Mouse (Mus musculus) activated CD4-positive, CD25-positive, alpha-beta regulatory T cell (primary cell): Measurements from ENCODE around the gene Pf4. TPM values are rescaled to one million over a fixed set of nuclear protein-coding genes. Genes with fewer than 3 reads are reported as not detected.

Source experiments
- polyA plus RNA-seq, 2 experiments: library from polyadenylated mRNA; unstranded; fragments of 100-300 nt; shearing (Covaris generic); gene quantifications; one replicate each; pipeline ENCODE4 v1.2.1; 2017

The Pf4 gene
- polyA plus RNA-seq = 1 to 10 TPM in 1 of 2 experiments, not detected in 1; 5.7 TPM

DNA sequence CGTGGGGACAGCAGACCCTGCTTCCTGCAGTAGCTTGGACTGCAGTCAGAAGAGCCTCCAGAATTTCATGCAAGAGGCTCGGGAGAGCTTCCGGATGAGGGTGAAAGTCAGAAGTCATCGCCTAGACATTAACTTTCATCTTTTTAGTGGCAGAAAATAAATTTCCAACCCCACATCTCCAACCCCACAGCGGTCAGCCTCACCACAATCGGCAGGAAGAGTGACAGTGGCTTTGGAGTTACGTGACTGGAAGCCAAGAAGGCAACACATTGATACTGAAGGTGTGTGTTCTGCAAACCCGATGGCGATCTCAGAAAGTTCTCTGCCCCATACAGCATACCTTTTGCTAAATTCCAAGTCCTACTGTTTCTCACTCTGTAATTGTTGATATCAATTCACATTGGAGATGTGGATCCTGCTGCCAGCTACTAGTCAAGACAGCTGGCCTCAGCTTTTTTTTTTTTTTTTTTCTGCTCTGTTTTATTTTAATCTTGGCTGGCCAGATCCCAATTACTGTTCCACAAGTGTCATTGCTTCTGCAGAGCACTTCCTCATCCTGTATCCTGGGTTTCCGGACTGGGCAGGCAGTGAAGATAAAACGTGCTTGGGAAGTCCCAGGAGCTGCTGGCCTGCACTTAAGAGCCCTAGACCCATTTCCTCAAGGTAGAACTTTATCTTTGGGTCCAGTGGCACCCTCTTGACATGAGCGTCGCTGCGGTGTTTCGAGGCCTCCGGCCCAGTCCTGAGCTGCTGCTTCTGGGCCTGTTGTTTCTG lies at the start of gene Pf4:
TSS of gene Pf4 (plus strand) at position 556 of the 774 bp plus-strand sequence.

DNA sequence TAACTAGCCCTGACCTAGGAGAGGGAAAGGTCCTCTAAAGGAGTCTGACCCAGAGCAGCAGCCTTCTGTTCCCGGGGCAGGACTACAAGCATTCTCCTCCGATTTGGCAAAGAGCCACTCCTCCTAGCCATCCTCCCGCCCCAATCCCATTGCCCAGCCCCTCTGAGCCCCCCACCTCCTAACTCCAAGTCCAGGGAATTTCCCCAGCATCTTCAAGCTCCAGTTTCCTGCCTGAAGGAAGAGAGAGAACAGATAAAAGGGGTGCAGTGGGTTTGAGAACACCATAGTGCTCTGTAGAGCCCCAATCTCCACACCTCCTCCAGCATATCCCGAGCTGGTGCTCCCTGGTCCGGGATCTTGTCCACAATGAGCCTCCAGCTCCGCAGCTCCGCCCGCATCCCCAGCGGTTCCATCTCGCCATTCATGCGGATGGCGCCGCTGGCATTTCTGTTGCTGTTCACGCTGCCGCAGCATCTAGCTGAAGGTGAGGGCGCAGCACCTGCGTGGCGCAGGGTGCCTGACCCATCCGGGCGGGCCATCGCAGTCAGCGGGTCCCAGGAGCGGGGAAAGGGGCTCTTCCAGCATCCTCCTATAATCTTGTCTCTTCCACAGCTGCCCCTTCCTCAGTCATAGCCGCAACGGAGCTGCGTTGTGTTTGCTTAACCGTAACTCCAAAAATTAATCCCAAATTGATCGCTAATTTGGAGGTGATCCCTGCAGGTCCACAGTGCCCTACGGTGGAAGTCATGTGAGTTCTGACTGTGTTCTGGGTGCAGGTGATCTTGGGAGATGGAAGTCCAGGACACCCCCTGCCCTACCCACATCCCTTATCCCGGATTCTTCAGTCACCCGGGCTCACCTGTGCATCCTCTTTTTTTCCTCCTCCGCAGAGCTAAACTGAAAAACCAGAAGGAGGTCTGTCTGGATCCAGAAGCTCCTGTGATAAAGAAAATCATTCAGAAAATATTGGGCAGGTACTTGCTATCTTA lies 12.9 kb upstream of the Pf4 start, which contains the start of gene Cxcl5:
TSS of gene Cxcl5 (plus strand) at position 284 of the 989 bp plus-strand sequence.

DNA sequence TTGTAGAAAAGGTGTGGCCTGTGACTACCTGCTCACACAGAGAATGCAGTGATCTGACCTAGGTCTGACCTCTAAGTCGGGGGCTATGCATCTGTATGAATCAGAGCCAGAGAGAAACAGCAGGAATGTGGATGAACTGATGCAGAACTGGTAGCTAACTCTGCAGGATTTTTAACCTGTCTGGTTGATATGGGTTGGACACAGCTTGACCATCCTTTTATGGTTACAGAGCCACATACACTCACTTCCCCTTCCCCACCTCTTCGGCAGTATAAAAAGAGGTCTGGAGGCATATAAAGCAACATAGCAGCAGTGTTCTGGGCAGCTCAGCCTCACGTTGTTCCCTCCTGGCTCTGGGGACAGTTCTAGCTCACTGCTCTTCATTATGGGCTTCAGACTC lies 4.0 kb upstream of the Pf4 start, which contains the start of gene Ppbp:
TSS of gene Ppbp (plus strand) at position 301 of the 400 bp plus-strand sequence.

DNA sequence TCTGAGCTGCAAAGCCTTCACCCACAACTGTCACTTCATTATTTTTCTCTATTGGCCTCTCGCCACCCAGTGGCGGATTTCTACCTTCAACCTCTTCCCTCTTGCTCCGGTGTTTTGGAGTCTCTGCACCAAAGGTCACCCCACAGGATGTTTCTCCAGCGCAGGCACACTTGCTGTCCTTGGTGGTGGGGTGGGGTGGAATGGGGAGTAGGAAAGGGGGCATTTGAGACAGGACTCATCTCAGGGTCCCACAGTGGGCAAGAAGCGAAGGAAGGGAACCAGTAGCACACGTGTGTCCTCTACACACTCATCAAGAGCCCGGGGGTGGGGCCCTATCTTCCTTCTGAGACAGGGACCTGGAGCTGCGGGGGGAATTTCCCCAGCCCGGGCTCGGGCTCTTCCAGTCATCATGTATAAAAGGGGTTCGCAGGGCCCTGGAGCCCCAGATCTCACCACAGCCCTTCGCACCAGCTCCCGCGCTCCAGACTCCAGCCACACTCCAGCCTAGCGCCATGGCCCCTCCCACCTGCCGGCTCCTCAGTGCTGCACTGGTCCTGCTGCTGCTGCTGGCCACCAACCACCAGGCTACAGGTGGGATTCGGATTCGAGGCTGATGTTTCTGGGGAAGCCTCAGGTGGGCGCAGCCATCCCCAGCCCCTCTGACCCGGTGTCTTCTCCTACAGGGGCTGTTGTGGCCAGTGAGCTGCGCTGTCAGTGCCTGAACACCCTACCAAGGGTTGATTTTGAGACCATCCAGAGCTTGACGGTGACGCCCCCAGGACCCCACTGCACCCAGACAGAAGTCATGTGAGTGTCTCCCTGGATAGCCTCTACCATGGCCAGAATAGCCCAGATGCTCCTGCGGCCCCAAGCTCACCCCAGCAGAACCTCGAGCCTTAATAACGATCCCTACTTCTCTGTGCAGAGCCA lies 13.7 kb downstream of the Pf4 start, which contains the start of gene Cxcl3:
TSS of gene Cxcl3 (plus strand) at position 445 of the 930 bp plus-strand sequence.

DNA sequence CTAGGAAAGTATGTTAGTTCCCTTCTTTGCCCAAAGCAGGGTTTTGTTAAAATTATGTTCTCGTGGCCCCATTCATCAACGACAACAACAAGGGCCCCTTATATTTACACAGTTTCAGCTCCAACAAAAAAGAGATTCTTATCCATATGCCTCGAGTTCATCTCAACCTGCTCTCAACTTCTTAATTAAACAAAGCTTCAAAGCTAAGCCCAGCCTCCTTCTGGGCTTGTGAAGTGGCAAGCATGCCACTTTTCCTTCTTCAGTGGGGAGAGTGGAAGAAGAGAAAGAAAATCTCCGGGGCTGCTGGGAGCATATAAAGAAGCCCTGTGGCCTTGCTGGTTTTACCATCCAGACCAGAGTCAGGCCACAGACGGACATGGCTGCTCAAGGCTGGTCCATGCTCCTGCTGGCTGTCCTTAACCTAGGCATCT lies 22.0 kb downstream of the Pf4 start, which contains the start of gene Cxcl15:
TSS of gene Cxcl15 (plus strand) at position 340 of the 431 bp plus-strand sequence.

Other genes starting within 250 kb of the Pf4 start
- under 1 TPM in 1 of 2 experiments, not detected in 1; 0.07 TPM for gene 5830473C10Rik, start 211.3 kb upstream of the Pf4 start, polyA plus RNA-seq
- 1 to 10 TPM in 1 of 2 experiments, under 1 TPM in 1; 0.91 to 2.0 TPM for gene Rassf6, start 131.8 kb upstream of the Pf4 start, polyA plus RNA-seq
- not detected for gene Cxcl5, start 13.1 kb upstream of the Pf4 start, polyA plus RNA-seq
- gene Ppbp, start 3.9 kb upstream of the Pf4 start, polyA plus RNA-seq = 1 to 10 TPM in 1 of 2 experiments, under 1 TPM in 1; 0.39 to 1.3 TPM
- under 1 TPM in 1 of 2 experiments, not detected in 1; 0.57 TPM for gene Cxcl3, start 13.7 kb downstream of the Pf4 start, polyA plus RNA-seq
- not detected for gene Cxcl15, start 22.1 kb downstream of the Pf4 start, polyA plus RNA-seq
- under 1 TPM in 1 of 2 experiments, not detected in 1; 0.85 TPM for gene Cxcl1, start 118.8 kb downstream of the Pf4 start, polyA plus RNA-seq
- under 1 TPM in 1 of 2 experiments, not detected in 1; 0.26 TPM for gene Cxcl2, start 131.4 kb downstream of the Pf4 start, polyA plus RNA-seq
- 10 to 100 TPM; 12.2 to 13.2 TPM for gene Mthfd2l, start 158.7 kb downstream of the Pf4 start, polyA plus RNA-seq